Mouse (Mus musculus) C2C12 (cell line): Measurements from ENCODE around the gene Gipc2. TPM values are rescaled to one million over a fixed set of nuclear protein-coding genes. Genes with fewer than 3 reads are reported as not detected.

Source experiments
- H3K27me3 ChIP-seq: one replicate; pipeline ENCODE4 v1.6.1; 2011; ENCODE audit not compliant: control insufficient read depth, insufficient read depth, insufficient read length
- H3K36me3 ChIP-seq: one replicate; pipeline ENCODE4 v1.6.1; 2011; ENCODE audit not compliant: control insufficient read depth, insufficient read depth
- H3K4me3 ChIP-seq: one replicate; pipeline ENCODE4 v1.5.1; 2011; ENCODE audit warnings: mild to moderate bottlenecking, control low read depth; ENCODE audit not compliant: poor library complexity, insufficient read depth, severe bottlenecking
- H3K79me2 ChIP-seq: one replicate; pipeline ENCODE4 v1.6.1; 2011; ENCODE audit not compliant: control insufficient read depth, insufficient read depth
- H3K79me3 ChIP-seq: one replicate; pipeline ENCODE4 v1.6.1; 2011; ENCODE audit warnings: low read depth, control low read depth
- H3ac ChIP-seq: one replicate; pipeline ENCODE3; 2011; ENCODE audit warnings: low read depth; ENCODE audit not compliant: control insufficient read depth, insufficient read length
- CEBPB ChIP-seq: IDR thresholded peaks from one replicate; pipeline ENCODE4 v1.6.1; 2011; ENCODE audit warnings: low read depth, mild to moderate bottlenecking, control low read depth, moderate library complexity
- CTCF ChIP-seq: IDR thresholded peaks from one replicate; pipeline ENCODE4 v1.5.1; 2011; ENCODE audit not compliant: control insufficient read depth, insufficient read depth, insufficient read length
- FOSL1 ChIP-seq: IDR thresholded peaks from one replicate; pipeline ENCODE4 v1.8.0; 2011; ENCODE audit warnings: mild to moderate bottlenecking, low read length; ENCODE audit not compliant: poor library complexity, insufficient read depth, severe bottlenecking
- MAX ChIP-seq: IDR thresholded peaks from one replicate; pipeline ENCODE4 v1.6.1; 2011; ENCODE audit warnings: mild to moderate bottlenecking, control low read depth
- MYOD1 ChIP-seq: IDR thresholded peaks from one replicate; pipeline ENCODE4 v1.6.1; 2011; ENCODE audit warnings: low read depth; ENCODE audit not compliant: control insufficient read depth, insufficient read length
- MYOG ChIP-seq: IDR thresholded peaks from one replicate; pipeline ENCODE4 v1.6.1; 2011; ENCODE audit not compliant: control insufficient read depth, insufficient read length; ENCODE audit errors: extremely low read depth
- USF1 ChIP-seq: IDR thresholded peaks from one replicate; pipeline ENCODE4 v1.6.1; 2011; ENCODE audit warnings: low read depth, mild to moderate bottlenecking, control low read depth, moderate library complexity
- polyA plus RNA-seq: library from polyadenylated mRNA; unstranded; fragments of >200 nt; fragmentation: generic; extraction: Trizol; gene quantifications from one replicate; pipeline ENCODE4 v1.2.1, GENCODE M21; 2012; ENCODE audit warnings: missing spikeins

Gene Gipc2
- polyA plus RNA-seq, 1 experiment = 1.2 TPM

DNA sequence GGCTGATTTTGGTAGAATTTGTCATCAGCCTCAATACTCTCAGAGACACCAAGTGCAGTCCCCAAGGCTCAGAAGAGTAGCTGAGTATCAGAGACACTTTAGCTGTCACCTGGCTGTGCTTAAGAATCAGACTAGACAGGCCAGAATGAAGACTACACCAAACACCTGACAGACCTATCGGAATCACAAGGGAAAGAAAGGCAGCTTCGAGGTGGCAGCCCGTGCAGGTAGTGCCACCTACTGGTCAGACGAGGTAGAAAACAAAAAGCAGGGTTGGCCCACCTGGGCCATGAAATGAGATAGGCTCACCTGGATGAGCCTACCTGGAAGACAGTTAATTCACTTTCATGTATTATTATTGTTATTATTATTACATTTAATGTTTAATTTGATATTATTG is 76.9 kb downstream of the Gipc2 start:
- no peak for TF ChIP-seq FOSL1
- no peak for TF ChIP-seq CEBPB
- TF ChIP-seq CTCF = peak; percentile 42
- no peak for TF ChIP-seq USF1
- TF ChIP-seq MYOD1 = no peak
- no peak for TF ChIP-seq MAX
- no peak for TF ChIP-seq MYOG
- Histone ChIP-seq H3K79me2 (no peaks in the 10 kb centered on the region), H3K36me3 (no peaks in the 10 kb centered on the region), H3K27me3 (no peaks in the 10 kb centered on the region), H3K79me3 (no peaks in the 10 kb centered on the region), H3K4me3 (no peak overlapping the region), H3ac (no peak overlapping the region)

DNA sequence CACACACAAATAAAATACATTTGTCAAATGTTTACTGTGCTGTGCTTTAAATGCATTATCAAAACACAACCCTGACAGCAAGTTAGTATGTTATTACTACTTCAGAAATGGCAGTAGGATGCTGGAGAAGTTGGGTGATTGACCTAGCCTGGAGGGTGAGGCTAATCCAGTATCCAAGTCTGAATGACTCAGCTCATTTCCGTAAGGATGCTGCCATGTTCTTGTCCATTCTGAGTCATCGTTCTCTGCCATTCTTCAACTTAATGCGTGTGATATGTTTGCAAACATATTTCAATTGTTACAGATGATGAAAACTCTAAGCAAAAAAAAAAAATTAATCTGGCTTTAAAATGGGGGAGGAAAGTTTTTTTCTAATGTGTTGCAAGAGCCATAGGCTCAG is 84.6 kb downstream of the Gipc2 start:
- H3K4me3 ChIP-seq = no peak overlapping the region
- H3K79me3 ChIP-seq = no peaks in the 10 kb centered on the region
- H3K79me2 ChIP-seq = no peaks in the 10 kb centered on the region
- no peak for TF ChIP-seq USF1
- no peak for TF ChIP-seq CTCF
- TF ChIP-seq MYOD1 = no peak
- TF ChIP-seq MAX = no peak
- TF ChIP-seq FOSL1 = no peak
- no peak for TF ChIP-seq CEBPB
- no peak for TF ChIP-seq MYOG
- no peaks in the 10 kb centered on the region for H3K27me3 ChIP-seq
- no peaks in the 10 kb centered on the region for H3K36me3 ChIP-seq
- no peak overlapping the region for H3ac ChIP-seq

DNA sequence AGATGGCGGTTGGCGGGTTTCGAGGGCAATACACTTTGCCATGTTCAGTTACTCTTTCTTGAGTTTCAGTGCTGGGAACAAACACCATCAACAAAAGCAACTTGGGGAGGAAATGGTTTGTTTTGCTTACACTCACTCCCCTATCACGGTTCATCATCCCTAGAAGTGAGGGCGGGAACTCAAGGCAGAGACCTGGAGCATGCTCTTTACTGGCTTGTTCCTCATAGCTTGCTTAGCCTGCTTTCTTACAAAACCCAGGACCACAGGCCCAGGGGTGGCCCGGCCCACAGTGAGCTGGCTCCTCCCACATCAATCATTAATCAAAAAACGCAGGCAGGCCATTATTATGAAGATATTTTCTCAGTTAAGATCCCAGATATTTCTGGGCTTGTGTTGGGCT is 89.9 kb downstream of the Gipc2 start:
- Histone ChIP-seq H3K27me3 (no peaks in the 10 kb centered on the region), H3ac (no peak overlapping the region), H3K79me3 (no peaks in the 10 kb centered on the region), H3K79me2 (no peaks in the 10 kb centered on the region), H3K4me3 (no peak overlapping the region), H3K36me3 (no peaks in the 10 kb centered on the region)
- TF ChIP-seq USF1 = no peak

DNA sequence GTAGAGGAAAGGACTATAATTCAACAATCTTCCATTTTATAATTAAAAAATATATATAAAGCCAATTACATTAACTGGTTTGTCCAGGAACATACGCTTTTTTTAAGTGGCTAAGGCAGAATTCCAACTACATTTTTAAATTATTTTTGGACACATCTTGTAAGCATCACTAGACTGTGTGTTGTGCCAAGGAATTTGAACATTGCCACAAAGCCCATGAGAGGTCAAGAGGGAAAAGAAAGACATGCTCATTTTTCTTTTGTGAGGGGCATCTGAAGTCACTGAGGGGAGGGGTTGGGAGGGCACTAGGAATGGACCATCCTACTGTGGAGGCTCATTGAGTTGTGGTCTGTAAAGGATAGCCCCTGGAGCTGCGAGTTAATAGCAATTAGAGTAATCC is 97.0 kb downstream of the Gipc2 start:
- no peak overlapping the region for H3K4me3 ChIP-seq
- no peak for TF ChIP-seq MAX
- TF ChIP-seq MYOG = no peak
- no peak for TF ChIP-seq USF1
- TF ChIP-seq CTCF = no peak
- no peaks in the 10 kb centered on the region for H3K79me3 ChIP-seq
- no peak overlapping the region for H3ac ChIP-seq
- H3K36me3 ChIP-seq = no peaks in the 10 kb centered on the region
- no peaks in the 10 kb centered on the region for H3K27me3 ChIP-seq
- no peaks in the 10 kb centered on the region for H3K79me2 ChIP-seq

DNA sequence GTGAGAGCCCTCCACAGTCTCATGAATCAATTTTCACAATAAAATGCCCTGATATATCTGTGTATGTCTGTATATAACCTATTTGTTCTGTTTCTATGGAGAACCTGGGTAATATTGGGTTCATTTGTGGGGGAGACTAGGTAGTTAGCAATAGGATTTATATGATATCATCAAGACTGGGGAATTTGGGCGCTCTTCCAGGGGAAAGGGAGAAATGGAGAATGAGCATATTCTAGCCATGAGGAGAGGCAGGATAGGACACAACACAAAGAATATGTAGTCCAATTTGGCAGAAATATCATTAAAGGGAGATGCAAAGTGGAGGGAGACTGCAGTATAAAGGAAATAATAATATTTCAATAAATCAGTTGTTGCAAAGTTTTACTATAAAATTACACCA is 97.7 kb downstream of the Gipc2 start:
- Histone ChIP-seq H3K79me2 (no peaks in the 10 kb centered on the region), H3ac (no peak overlapping the region), H3K79me3 (no peaks in the 10 kb centered on the region), H3K36me3 (no peaks in the 10 kb centered on the region), H3K27me3 (no peaks in the 10 kb centered on the region), H3K4me3 (no peak overlapping the region)
- TF ChIP-seq USF1 (no peak), CEBPB (no peak), CTCF (no peak), MYOG (no peak), MAX (no peak), MYOD1 (no peak), FOSL1 (no peak)

DNA sequence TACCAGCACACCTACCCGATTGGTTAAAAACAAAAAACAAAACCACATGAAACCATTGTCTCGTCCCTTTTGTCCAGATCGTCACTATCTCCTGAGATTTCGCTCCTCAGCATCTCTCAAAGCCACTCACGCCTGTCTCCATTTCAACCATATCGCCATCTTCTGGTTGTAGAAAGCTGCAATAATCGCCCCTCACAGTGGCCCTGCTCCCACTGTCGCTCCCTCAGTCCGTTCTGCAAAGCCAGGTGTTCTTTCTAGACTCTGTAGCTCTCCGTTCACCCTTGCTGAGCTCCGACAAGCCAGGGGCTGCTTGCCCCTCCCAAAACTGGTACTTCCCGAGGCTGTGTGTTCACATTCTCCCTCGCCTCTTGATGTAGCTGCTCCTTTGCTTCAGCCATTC is 99.3 kb downstream of the Gipc2 start:
- TF ChIP-seq FOSL1 = no peak
- TF ChIP-seq MYOD1 = no peak
- TF ChIP-seq CEBPB = no peak
- no peak for TF ChIP-seq CTCF
- TF ChIP-seq MYOG = no peak
- TF ChIP-seq MAX = no peak
- TF ChIP-seq USF1 = no peak
- no peak overlapping the region for H3K4me3 ChIP-seq
- H3K27me3 ChIP-seq = no peaks in the 10 kb centered on the region
- H3K79me2 ChIP-seq = no peaks in the 10 kb centered on the region
- H3K36me3 ChIP-seq = no peaks in the 10 kb centered on the region
- H3K79me3 ChIP-seq = no peaks in the 10 kb centered on the region
- no peak overlapping the region for H3ac ChIP-seq
